In genomic region chr3:136842384-136842783, GRCm38 (mm10) we compare ENCODE assay signal across 23 mouse cellular contexts.
DNase-seq lines count a peak whose midpoint lies in the region; ATAC-seq lines count a peak whose summit lies in the region.
"Had no signal": no experiment of that assay in that cellular context is flagged by ENCODE, and none has a peak within 500 bp of the region (broad histone marks: within the 10 kb centered on the region; RNA-seq: fewer than 3 reads in every experiment).

No protein-coding gene starts in this region.

- no peaks in the 10 kb centered on the region for H3K27me3 ChIP-seq in midbrain, embryonic 11.5 days (ENCODE audit: control insufficient read depth, insufficient read depth, low read length)
- H3K27me3 ChIP-seq in midbrain, embryonic 10.5 days (ENCODE audit: low read depth, poor library complexity, severe bottlenecking) = no peaks in the 10 kb centered on the region
- H3K27me3 ChIP-seq in midbrain, embryonic 12.5 days = no peaks in the 10 kb centered on the region
- H3K27me3 ChIP-seq: intestine, embryonic 15.5 days; limb, embryonic 12.5 days; liver, embryonic 12.5 days; Patski had no signal

- no peak overlapping the region for H3K4me2 ChIP-seq in midbrain, embryonic 11.5 days
- H3K4me2 ChIP-seq in midbrain, embryonic 12.5 days (replicated peaks) = no peak overlapping the region
- H3K4me2 ChIP-seq: intestine, embryonic 15.5 days; limb, embryonic 12.5 days; liver, embryonic 12.5 days; lung, embryonic 14.5 days had no signal

- H3K27ac ChIP-seq in midbrain, embryonic 11.5 days (ENCODE audit: low read depth, low read length) = no peak overlapping the region
- H3K27ac ChIP-seq in midbrain, embryonic 10.5 days (replicated peaks) = no peak overlapping the region
- peak overlapping the region; percentile 22; the same call in 1 of the 2 replicates for H3K27ac ChIP-seq in midbrain, embryonic 12.5 days (replicated peaks)
- H3K27ac ChIP-seq: embryonic facial prominence, embryonic 10.5 days; intestine, embryonic 15.5 days; limb, embryonic 12.5 days; liver, embryonic 12.5 days had no signal

- H3K4me3 ChIP-seq in midbrain, embryonic 11.5 days (ENCODE audit: low read depth, low read length) = no peak overlapping the region
- no peak overlapping the region for H3K4me3 ChIP-seq in midbrain, embryonic 10.5 days
- no peak overlapping the region for H3K4me3 ChIP-seq in midbrain, embryonic 12.5 days
- H3K4me3 ChIP-seq: embryonic facial prominence, embryonic 10.5 days; intestine, embryonic 15.5 days; limb, embryonic 12.5 days; liver, embryonic 12.5 days had no signal

- DNase-seq in frontal cortex, postnatal 10 days (ENCODE audit: low spot score in 2 of 2) = no peak
- no peak for DNase-seq in midbrain, embryonic 11.5 days (ENCODE audit: low spot score, missing footprints)
- no peak for DNase-seq in midbrain, embryonic 10.5 days (ENCODE audit: low spot score)
- DNase-seq in retina, postnatal 1 day = peak; percentile 56
- no peak for DNase-seq in ovary, postnatal 36 days (ENCODE audit: low spot score)
- DNase-seq: adrenal gland, postnatal 14 days; cerebellum, adult 18-20 months; gastrocnemius, postnatal 10 days; heart, postnatal 36 days; kidney, adult 9 months; kidney, postnatal 36 days; lung, embryonic 14.5 days; lung, postnatal 36 days; right cerebral cortex, postnatal 14 days had no signal

- peaks cover 13% of the 10 kb centered on the region for H3K4me1 ChIP-seq in midbrain, embryonic 11.5 days (ENCODE audit: control insufficient read depth, insufficient read depth, low read length)
- H3K4me1 ChIP-seq in midbrain, embryonic 10.5 days = peaks cover 36% of the 10 kb centered on the region
- H3K4me1 ChIP-seq in midbrain, embryonic 12.5 days = peaks cover 25% of the 10 kb centered on the region
- H3K4me1 ChIP-seq: intestine, embryonic 15.5 days; liver, embryonic 12.5 days had no signal

- WGBS in midbrain, embryonic 11.5 days = 56% methylated on average over 1 of the region's 1 CpGs
- WGBS in midbrain, embryonic 10.5 days = 60% methylated on average over 1 of the region's 1 CpGs
- 63% methylated on average over 1 of the region's 1 CpGs for WGBS in midbrain, embryonic 12.5 days

- no peaks in the 10 kb centered on the region for H3K9me3 ChIP-seq in midbrain, embryonic 11.5 days (ENCODE audit: control insufficient read depth, low read length)
- no peaks in the 10 kb centered on the region for H3K9me3 ChIP-seq in midbrain, embryonic 10.5 days (replicated peaks)
- no peaks in the 10 kb centered on the region for H3K9me3 ChIP-seq in midbrain, embryonic 12.5 days
- H3K9me3 ChIP-seq: embryonic facial prominence, embryonic 10.5 days; intestine, embryonic 15.5 days; limb, embryonic 12.5 days; liver, embryonic 12.5 days had no signal

- H3K36me3 ChIP-seq in midbrain, embryonic 11.5 days (ENCODE audit: control insufficient read depth, insufficient read depth, low read length) = no peaks in the 10 kb centered on the region
- H3K36me3 ChIP-seq in midbrain, embryonic 10.5 days = no peaks in the 10 kb centered on the region
- no peaks in the 10 kb centered on the region for H3K36me3 ChIP-seq in midbrain, embryonic 12.5 days
- H3K36me3 ChIP-seq: embryonic facial prominence, embryonic 10.5 days; intestine, embryonic 15.5 days; limb, embryonic 12.5 days; liver, embryonic 12.5 days had no signal

- ATAC-seq in frontal cortex, adult (ENCODE audit: low TSS enrichment) = peak; percentile 66
- ATAC-seq in midbrain, embryonic 11.5 days (ENCODE audit: low FRiP score) = peak; percentile 34; the same call in 1 of the 2 replicates
- peak; percentile 45 for ATAC-seq in midbrain, embryonic 12.5 days (ENCODE audit: low FRiP score, low read depth)
- no peak for ATAC-seq in monocyte, adult 5-6 weeks (replicated peaks; ENCODE audit: insufficient number of reproducible peaks, low FRiP score, low TSS enrichment, poor library complexity, severe bottlenecking)
- ATAC-seq: CD4-positive, CD25-positive, alpha-beta regulatory T cell, adult 4 months; intestine, embryonic 15.5 days; liver, embryonic 12.5 days; Patski had no signal

- H3K9ac ChIP-seq in midbrain, embryonic 11.5 days (ENCODE audit: low read length) = no peak overlapping the region
- H3K9ac ChIP-seq in midbrain, embryonic 12.5 days (replicated peaks) = no peak overlapping the region
- H3K9ac ChIP-seq: intestine, embryonic 15.5 days; limb, embryonic 12.5 days; liver, embryonic 12.5 days; lung, embryonic 14.5 days had no signal
